Mouse (Mus musculus) kidney, postnatal 10 days (tissue): ENCODE measurements around the gene Krtcap3.

Experiments used
- DNase-seq: peaks from one replicate; pipeline ENCODE4 v3.0.0; 2021; ENCODE audit warnings: mixed read lengths

Krtcap3 gene

DNA sequence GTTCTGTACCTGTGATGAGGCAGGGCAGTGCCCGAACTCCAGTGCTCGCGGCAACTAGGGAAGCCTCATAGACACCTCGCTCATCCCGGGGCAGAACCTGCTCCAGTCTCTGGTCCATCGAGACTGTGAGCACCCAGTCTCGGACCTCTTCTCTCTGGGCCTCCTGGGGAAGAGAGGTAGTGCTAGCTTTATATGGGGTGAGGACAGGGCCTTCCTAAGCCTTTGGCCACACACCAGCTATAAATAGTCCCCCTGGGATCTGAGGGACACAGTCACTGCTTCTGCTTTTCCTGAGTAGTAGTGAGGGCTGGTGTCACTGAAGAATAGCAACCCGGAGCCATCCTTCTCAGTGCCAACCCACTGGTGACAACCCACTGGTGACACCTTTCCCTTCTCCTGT, 2.3 kb downstream of the Krtcap3 start:
- DNase-seq = no peak

DNA sequence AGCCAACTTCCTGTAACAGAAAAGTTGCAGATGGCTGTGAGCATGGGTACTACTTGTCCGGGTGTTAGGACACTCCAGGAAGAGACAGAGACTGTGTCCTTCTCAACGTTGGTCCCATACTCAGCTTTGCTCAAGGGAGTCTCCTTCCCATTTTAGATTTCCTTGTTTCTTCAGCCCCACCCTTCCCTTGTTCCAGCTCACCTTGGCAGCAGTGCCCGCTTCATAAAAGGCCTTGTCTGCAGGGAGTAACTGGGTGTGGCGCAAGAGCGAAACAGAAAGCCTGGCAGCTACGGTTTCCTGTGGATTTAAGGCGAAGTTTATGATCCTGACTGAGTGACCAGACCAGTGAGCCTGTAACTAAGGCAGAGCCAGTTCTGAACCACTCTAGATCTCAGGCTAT, 3.0 kb downstream of the Krtcap3 start:
- peak; percentile 42 for DNase-seq

DNA sequence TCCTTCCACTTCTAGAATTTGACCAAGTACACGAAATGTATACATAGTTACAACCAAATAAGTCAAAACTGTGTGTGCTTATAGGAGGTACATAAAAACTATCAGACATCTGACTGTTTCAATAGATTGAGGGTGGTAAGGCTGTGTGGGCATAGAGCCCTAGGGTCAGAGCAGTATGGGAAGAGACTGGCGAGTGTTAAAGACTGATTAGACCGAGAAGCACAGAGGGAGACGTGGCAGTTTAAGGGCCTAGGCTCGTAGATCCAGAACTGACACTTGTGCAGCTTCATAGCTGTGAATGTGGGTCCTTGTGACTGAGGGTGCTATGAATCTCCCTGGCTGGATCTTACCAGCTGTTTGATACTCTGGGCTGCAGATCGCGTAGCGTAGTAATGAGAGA, 3.4 kb downstream of the Krtcap3 start:
- no peak for DNase-seq

DNA sequence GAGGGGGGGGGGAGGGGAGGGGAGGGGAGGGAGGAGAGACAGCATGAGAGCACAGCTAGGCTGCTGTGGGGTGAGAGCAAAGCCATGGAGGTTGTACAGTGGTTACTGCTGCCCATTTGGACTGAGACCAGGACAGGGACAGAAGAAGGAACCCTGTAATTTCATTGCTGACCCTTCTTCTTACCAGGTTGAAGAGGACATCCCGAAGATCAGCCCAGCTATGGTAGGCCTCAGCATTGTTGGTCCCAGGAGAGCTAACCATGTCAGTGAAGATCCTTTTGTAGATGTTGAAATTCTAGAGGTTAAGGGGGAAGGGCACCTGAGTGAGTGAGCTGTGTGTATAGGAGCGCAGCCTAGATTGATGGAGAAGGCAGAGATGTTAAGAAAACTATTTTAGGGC, 3.9 kb downstream of the Krtcap3 start:
- DNase-seq = no peak

GRCm38 (mm10) chr5:31255971-31256370, 4.5 kb downstream of the Krtcap3 start:
- DNase-seq = no peak

DNA sequence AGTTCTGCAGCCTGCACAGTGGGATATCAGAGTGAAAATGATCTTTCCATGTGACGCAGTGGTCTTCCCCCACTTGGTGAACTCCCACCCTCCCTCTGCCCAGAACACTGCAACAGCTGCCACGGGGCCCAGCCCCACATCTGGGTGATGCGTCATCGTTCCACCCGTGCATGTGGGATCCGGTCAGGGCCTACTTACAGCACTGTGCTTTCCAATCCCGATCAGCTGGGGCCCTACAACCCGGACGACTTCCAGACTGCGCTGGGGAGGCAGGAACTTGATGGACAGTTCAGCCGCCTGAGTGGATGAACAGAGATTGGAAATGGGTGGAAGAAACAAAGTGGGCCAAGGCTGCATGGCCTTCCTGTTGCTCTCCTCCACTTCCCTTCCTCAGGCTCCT, 6.1 kb downstream of the Krtcap3 start:
- DNase-seq = no peak

DNA sequence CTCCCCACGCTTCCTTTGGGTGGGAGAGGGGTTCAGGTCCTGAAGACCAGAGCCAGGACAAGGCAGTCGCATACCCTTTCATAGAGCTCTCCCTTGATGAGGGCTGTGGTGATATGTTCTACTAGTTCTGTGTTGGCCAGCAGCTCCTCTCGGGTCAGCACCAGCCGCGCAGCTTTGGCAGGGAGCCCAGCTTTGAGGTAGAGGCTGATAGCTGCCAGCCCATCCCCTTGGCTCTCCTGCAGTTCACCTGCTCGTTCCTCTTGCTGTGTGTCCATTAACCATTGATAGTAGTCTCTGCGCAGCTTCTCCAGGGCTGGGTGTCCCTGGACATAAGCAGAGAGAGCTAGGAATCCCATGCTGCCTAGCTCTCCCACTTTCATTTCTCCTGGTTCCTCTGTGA, 14.6 kb downstream of the Krtcap3 start:
- no peak for DNase-seq

DNA sequence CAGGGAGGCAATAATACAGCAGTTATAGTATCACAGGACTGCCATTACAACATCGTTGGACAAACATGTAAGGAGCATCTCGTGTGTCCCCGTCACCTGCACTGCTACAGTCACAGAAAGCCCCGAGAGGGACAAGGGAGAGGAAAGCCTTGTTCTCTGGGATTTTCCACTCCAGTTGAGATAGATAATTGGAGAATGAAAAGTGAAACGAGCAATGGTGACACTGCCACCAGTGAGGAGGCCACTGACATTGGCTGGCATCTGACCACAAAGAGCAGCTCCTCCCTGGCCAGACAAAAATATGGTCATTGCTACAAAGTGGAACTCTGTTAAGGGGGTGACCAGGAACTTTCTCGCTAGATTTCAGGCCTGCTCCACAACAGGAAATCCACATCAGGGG, 16.2 kb downstream of the Krtcap3 start:
- no peak for DNase-seq

DNA sequence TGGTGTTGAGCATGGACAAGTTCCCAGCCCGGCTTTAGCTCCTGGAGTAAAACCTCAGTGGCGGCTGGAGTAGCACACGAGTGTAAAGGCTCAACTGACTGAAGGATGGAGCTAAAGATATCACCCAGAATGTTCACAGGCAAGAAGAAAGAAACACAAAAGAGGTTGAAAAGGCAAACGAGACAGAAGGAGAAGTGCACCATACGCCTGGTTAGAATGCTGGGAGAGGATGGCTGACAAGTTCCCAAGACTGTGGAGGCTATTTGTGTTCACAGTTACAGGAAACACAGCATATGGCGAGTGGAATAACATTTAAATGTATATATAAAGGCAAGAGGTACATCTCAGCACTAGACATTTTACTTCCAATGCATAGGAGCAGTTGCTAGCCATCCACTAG, 21.5 kb downstream of the Krtcap3 start:
- DNase-seq = no peak

- no peak for DNase-seq
These were observed 27.9 kb downstream of the Krtcap3 start for GRCm38 (mm10) chr5:31279245-31279988.

GRCm38 (mm10) chr5:31288225-31288624, 36.7 kb downstream of the Krtcap3 start:
- DNase-seq = no peak

GRCm38 (mm10) chr5:31288655-31289054, 37.2 kb downstream of the Krtcap3 start:
- DNase-seq = no peak

- DNase-seq = no peak
These were observed 38.2 kb downstream of the Krtcap3 start for GRCm38 (mm10) chr5:31289626-31290230.

DNA sequence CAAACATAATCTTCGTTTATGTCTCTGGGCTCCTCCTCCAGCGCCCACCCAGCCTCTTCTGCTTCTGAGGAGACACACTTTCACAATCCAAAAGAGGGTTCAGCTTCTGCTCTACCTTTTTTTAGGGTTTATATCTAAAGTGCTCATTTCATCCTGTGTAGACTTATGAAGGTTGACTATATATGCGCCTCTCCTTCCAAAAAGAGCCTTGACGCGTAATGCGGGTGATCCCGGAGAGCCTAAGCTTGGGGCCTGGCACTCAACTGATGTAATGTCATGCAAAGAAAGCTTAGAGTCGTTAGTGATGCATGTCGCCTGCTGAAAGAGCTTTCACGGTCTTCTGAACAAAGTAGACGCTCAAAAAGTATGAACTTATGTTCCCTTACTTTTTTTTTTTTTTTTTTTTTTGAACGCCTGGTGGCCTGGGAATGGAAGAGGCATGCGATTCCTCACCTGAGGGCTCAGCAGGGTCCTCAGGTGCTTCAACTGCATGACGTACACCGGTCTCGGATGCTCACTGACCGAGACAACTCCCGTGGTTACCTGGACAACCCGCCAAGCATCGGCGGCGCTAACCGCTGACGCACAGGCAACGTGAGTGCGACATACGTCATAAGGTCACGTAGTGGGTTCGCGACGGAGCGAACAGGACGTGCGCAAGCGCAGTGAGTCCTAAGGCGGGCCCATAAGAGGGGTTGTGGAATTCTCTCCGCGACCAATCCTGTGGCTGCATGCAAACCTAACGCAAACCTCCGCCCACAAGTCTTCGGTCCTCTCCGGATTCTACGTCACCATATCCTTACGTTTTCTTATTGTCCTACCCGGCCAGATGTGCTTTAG, 39.2 kb downstream of the Krtcap3 start, which contains the start of gene Ift172:
Ift172 (minus strand) TSS at position 596 of the 840 bp plus-strand sequence.
- DNase-seq = peak; percentile 98

GRCm38 (mm10) chr5:31291361-31291688, 39.8 kb downstream of the Krtcap3 start:
- no peak for DNase-seq

- peak; percentile 33 for DNase-seq
These were observed 43.6 kb downstream of the Krtcap3 start for GRCm38 (mm10) chr5:31294964-31295605.

DNA sequence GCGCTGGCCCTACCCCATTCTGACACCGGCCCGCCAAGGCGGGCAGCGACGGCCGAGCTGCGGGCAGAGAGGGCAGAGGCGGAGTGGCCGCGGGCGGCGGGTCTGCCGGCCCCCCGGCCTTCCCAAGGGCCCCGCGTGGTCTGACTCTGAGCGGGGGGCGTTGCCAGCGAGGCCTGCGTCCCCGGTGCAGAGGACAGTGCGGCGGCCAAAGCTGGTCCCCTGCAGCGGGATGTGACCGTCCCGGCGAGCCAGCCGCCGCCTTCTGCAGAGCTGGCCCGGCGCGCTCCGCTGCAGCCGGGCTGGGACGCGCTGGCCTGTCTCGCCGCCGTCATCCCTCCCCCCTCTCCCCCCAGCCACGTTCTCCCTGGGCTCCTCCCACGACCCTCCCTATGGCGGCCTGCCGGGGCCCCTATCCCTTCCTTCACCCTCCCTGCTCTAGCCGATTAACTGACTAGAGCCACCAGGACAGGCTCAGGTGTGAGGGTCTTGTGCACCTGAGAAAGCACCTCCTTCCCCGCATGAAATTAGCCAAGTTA, 44.2 kb downstream of the Krtcap3 start, which contains the start of gene Fndc4:
Fndc4 (minus strand) TSS at position 475 of the 536 bp plus-strand sequence.
- peak; percentile 75 for DNase-seq

DNA sequence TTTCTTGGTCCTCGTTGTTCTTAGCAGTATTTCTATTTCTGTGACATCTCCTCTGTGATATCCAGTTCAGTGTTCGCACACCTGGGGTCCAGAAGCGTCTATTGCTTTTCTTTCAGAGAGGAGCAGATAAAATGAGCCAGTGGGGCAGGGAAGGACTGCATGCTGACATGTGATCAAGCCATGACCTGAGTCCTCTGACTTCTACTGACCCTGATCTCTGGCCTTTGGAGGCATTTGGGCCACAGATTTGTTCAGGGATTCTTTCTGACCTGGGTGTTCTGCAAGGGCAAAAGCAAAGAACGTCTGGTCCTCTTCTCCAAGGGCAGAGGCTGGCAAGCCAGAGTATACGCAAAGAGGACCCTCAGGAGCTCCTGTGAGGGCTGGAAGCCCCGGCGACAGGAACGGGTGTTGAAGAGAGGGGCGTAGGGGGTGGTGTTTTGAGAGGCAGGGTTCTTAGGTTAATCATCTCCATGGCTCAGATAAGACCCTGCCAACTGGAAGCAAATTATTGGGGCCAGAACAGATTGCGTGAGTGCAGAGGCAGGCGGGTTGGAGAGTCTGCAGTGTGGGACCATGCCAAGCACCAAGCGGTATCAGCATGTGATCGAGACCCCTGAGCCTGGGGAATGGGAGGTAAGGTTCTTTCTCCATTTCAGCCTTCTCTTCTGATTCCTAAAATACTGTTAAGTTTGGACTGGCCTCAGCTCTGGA, 45.7 kb downstream of the Krtcap3 start, which contains the start of gene Gckr:
Gckr (plus strand) TSS at position 397 of the 711 bp plus-strand sequence.
- DNase-seq = no peak

GRCm38 (mm10) chr5:31297981-31298380, 46.5 kb downstream of the Krtcap3 start:
- no peak for DNase-seq

- no peak for DNase-seq
These were observed 47.0 kb downstream of the Krtcap3 start for GRCm38 (mm10) chr5:31298486-31298885.

GRCm38 (mm10) chr5:31301866-31302265, 50.4 kb downstream of the Krtcap3 start:
- DNase-seq = no peak
